Mouse (Mus musculus) left cerebral cortex, adult 9 months (tissue): ENCODE measurements around the gene Rplp2.
A peak's percentile ranks its signal among the peaks of the same experiment; 100 is the strongest.

Source experiments
- DNase-seq, 2 experiments: peaks; one replicate each; pipeline ENCODE4 v3.0.0; 2022; ENCODE audit warnings: low spot score in 2 of 2

The Rplp2 gene

DNA sequence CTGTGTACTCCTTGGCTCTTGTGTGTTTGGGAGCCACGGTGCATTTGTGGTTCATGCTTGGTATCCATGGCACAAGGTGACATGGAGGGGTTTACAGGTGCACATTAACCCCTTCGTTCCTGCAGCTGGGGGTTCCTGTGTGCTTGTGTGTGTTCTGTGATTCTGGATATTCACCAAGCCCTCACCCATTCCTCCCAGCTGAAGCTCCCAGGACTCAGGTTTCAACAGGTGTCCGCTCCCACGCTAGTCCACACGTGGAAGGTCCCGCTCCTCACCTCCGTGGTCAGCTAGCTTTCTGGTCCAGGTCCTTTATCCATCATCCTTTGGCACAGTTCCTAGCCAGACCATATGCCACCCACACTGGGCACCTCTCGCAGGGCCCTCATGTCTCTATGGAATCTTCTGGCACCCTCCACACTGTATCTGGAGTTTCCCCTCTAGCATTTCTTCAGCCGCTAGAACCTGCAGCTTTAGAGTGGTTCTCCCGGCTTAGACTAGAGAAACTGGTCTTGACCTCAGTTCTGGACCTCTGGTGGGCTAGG lies 19.5 kb downstream of the Rplp2 start:
- DNase-seq = no peak

DNA sequence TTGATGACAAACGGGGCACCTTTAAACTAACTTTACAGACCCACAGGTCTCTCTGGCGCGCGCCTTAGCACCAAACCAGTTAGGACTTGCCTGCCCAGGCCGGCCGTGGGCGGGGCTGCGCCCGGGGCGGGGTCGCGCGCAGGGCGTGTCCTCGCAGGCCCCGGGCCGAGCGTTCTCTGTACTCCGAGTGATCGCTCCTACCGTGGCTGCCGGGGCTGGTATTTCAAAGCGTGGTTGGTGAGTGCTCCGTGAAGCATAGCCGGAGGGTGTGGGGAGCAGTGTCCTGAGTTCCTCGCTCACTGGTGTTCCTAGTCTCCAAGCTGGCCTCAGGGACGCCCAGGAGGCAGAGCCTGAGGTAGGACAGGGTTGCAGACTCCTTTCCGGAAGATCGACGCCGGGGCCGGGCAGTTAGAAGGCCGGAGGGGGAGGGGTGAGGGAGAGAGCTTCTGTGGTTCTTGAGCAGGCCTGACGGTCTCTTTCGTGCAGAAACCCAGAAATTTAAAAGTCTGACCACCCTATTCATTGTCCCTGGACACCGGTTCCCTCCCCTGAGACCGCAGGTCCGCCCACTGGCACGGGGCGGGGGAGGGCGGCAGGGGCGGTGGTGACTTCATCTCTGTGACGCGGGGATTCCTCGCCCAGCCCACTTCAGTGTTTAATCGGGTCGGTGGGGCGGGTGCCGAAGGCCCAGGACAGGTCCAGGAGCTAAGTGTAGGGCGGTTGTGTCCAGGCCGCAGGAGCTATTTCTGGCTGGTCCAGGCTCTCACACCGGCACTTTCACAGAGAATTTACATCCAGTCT lies 20.3 kb downstream of the Rplp2 start, which contains the start of gene Cd151:
Gene Cd151, plus strand, starts transcription at position 163 of the 801 bp plus-strand sequence.
- peak in 1 of 2 experiments; percentile 67 for DNase-seq

DNA sequence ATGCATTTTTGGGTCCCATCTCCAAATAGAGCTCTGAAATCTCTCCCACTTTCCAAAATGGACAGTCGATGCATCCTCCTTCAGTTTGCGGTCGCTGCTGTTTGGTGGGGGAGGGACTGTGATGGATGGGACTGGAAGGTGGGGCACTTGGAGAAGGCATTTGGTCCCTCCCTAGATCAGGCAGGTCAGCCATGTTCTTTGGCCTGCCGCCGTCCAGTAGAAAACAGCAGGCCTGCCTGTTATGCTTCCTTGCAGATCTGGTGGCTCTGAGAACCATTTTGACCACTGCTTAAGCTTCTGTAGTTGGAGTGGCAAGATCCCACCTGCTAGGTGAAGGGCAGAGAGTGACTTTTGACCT lies 21.0 kb downstream of the Rplp2 start:
- no peak for DNase-seq

DNA sequence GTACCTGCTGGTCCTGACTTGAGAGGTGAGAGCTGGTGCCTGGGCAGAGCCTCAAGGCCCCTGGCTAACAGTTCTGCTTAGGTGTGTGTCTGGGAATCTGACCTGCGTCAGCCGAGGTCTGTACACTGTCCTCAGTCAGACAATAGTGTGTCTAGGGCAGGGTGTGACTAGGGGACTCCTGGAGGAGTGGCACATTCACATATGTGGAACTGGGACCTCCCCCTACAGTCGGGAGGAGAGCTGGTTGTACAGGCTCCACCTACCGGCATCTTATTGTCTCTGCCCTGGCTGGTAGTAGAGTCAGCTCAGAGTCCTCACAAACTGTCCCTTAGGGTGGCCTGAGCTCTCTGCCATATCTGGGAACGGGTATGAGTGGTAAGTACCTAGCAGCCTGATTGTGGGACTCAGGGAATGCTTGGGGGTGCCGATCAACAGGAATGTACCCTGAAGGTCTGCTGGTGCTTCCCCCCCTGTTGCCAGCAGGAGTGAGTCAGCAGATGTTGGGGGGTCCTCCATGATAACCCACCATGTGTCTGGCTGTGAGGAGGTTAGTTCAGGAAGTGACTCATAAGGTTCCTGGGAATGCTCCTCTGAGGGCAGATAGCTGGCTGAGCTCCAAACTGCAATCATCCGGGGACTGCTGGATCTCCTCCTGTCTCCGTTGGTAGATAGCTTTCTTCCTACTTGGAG lies 21.5 kb downstream of the Rplp2 start:
- peak in 1 of 2 experiments; percentile 62 for DNase-seq

DNA sequence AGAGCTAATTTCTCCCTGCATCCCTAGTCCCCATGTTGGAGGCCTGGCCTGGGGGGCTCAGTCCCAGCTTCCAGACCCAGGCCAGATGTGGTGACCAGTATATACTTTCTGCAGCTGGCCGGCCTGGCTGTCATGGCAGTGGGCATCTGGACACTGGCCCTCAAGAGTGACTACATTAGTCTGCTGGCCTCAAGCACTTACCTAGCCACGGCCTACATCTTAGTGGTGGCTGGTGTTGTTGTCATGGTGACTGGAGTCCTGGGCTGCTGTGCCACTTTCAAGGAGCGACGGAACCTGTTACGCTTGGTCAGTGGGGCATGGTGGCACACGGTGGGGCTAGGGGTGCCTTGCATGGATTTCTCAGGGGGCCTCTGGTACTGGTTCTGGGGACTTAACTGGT lies 22.2 kb downstream of the Rplp2 start:
- DNase-seq = no peak

DNA sequence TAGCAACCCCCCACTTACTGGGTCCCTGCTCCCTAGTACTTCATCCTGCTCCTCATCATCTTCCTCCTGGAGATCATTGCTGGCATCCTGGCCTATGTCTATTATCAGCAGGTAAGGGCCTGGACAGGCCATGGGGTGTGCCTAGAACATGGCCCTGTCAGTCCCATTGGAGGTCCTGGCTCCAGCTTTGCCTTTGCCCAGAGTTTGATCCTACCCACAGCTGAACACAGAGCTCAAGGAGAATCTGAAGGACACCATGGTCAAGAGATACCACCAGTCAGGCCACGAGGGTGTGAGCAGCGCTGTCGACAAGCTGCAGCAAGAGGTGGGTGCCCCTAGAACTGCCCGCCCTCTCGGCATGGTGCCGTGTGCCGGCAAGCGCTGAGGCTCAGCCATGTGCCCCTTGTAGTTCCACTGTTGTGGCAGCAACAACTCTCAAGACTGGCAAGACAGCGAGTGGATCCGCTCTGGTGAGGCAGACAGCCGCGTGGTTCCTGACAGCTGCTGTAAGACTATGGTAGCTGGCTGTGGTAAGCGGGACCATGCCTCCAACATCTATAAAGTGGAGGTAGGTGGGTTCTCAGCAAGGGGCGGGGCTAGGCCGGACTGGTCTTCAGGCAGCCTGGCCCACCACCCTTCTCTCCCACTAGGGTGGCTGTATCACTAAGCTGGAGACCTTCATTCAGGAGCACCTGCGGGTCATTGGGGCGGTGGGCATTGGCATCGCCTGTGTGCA lies 22.9 kb downstream of the Rplp2 start:
- DNase-seq = no peak

DNA sequence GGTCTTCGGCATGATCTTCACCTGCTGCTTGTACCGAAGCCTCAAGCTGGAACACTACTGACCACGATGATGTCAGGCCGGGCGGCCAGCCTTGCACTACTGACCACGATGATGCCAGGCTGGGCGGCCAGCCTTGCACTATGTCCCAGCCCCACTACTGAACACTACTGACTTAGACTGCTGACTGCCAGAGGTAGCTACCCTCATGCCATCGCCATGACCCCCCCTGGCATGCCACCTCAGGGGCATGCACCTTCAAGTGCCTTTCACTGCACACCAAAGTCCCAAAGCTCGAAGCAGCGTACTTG lies 23.4 kb downstream of the Rplp2 start:
- DNase-seq = no peak

DNA sequence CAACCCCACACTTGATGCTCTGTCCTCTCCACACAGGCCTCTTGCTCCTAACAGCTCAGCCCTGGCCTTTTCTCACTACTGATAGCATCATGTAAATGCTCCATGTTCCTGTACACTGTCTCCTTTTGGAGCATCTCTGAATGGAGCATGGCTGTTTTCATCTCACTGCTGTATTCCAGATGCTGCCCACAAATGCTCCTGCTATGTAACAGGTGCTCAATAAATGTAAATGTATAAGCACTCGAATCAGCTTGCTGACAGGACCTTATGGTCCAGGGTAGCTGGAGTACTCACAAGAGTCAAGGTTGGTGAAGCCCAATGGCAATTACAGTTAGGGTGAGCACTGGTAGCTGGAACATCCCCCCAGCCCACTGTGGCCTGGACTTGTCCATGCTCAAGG lies 24.1 kb downstream of the Rplp2 start:
- no peak for DNase-seq

DNA sequence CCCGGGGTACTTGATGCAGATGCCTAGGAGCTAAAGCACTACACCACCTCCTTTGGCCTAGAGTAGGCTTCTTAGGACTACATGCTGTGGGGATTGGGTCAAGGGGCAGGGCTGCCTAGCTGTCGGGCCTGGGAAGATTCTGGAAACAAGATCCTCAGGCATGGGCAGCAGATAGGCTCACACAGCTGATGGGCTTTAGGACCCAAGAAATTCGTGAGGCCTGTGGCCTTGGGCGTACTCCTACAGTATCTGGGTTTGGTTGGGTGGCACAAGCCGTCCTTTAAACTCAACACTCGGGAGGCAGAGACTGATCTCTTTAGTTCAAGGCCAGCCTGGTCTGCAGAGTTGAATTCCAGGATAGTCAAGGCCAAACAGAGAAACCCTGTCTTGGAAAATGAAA lies 25.1 kb downstream of the Rplp2 start:
- no peak for DNase-seq

DNA sequence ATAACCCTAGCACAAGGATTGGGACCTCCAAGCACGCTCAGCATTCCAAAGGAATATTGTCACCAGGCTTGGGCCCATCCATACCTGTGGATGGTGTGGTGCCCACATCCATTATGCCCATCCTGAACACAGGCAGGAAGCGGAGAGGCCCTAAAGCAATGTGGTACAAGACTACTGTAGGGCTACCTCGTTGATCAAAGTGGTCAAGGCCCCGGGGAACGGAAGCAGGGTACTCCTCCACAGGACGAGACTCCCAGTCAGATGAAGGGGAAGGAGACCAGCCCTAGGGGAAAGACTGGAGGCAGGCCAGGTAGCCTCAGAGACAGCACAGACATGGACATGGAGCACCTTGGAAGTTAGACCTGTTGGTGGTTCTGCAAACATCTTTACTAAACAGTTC lies 25.6 kb downstream of the Rplp2 start:
- no peak for DNase-seq

DNA sequence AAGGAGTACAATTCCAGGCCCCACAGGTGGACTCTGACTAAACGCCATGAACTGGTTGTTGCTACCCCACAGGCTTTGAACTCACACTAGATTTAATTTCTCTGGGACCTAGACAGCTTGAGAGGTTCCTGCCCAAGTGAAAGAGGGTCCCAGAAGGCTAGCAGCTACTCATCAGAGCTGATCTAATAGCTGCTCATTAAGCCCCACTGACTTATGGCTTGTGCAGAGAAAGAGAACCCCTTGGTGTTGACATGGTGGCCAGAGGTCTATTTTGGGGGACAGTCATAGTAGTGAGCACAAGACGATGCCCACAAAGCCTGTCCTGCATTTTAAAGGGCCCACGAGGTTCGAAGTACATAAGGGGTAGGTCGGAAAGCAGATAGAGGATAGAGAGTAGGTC lies 27.0 kb downstream of the Rplp2 start:
- no peak for DNase-seq

DNA sequence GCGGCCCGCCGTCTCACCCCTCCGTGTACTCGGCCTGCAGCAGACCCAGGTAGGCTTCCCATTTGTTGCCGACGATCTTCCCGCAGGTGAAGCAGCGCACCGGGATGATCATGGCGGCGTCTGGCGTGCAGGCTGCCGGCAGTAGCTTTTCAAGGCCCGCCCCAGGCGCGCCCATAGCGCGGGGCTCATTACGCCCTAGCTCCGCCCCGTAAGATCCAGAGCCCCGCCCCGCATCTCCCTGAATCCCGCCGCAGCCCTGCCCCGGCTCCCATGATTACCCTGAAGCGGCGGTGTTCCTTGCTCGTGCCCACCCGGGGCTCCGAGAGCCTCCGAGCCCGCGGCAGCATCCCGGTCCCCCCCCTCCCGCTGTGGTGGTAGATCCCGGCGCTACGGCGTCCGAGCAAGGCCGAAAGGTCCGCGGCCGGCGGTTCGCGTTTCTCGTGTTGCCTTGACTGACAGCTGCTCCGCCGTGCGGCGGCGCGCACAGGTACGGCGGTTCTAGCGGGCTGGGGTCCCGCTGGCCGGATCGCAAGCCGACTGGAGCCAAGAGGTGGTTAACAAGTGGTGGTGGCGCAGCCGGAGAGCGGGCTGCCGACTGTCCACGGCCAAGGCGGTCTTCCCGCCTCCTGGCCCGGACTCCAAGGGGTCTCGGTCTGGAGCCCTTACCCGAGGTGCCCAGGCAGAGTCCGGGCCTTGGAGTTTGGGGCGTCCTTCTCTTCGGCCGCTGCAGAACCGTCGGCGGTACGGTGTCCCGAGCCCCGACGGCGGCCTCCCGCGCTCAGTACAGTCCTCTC lies 28.0 kb downstream of the Rplp2 start, which contains the start of the genes Polr2l and Tspan4:
Gene Polr2l, minus strand, starts transcription at position 122 of the 794 bp plus-strand sequence.
Gene Tspan4, plus strand, starts transcription at position 230 of the 794 bp plus-strand sequence.
- DNase-seq = peak in 1 of 2 experiments; percentile 78

DNA sequence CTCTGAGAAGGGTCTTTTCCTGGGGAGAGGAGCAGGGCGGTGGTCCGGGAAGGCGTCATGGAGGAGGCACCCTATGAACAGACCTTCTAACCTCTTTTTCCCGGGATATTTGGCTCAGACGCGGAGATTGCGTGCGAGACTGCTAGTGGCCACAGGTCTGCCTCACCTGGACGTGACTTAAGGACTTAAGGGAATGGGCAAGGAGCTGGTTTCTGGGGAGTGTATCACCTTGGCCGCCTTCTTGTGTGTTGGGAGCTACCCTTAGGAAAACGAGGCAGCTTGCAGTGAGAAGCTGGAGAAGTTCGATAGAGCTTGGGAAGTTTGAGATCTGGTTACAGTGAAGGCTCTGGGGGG lies 28.6 kb downstream of the Rplp2 start:
- DNase-seq = no peak

DNA sequence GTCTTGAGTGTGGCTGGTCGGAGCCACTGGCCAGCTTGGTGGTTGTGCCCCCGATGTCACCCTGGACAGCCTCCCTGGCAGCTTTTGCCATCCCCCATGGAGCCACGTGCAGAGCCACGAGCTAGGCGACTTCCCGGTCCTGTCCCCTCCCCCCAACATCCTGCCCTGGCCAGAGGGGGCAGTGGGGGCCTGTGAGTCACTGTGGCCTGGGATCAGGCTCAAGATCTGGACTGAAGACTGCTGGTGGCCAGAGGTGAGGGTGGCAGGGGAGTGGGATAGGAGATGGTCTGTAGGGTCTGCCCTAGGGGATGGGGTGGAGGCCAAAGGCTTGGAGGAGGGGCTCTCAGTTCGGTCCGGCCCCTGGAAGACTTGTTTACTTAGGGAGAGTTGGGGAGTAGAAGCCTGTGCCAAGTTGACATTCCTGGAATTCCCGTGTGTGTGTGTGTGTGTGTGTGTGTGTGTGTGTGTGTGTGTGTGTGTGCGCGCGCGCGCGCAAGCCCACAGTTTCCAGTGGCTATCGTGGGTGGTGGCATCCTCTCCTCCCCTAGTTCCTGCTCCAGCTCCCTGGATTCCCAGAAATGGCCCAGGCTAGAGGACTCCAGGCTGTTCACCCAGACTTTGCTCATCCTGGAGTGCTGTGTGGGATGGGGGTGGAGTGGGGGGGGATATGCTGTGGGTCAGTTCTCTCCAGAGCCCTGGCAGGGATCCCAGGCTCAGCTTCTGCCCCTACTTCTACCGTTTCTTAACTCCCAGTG lies 29.2 kb downstream of the Rplp2 start:
- no peak for DNase-seq

DNA sequence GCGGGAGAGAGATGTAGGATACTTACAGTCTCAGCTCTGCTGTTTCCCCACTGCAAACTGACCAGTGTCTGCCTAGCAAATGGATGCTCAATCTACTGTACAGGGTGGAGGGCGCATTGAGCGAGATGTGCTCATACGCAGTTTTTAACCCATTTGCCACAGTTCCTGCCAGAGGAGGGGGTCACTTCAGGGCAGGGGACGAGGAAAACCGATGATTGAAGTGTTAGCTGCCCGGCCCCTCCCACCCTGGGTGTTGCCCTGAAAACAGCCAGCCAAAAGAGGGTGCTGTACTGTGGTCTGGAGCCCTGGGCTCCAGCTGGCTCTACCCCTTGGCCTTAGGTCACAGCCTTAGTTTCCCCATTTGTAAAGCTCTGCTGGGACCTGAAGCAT lies 29.8 kb downstream of the Rplp2 start:
- no peak for DNase-seq

DNA sequence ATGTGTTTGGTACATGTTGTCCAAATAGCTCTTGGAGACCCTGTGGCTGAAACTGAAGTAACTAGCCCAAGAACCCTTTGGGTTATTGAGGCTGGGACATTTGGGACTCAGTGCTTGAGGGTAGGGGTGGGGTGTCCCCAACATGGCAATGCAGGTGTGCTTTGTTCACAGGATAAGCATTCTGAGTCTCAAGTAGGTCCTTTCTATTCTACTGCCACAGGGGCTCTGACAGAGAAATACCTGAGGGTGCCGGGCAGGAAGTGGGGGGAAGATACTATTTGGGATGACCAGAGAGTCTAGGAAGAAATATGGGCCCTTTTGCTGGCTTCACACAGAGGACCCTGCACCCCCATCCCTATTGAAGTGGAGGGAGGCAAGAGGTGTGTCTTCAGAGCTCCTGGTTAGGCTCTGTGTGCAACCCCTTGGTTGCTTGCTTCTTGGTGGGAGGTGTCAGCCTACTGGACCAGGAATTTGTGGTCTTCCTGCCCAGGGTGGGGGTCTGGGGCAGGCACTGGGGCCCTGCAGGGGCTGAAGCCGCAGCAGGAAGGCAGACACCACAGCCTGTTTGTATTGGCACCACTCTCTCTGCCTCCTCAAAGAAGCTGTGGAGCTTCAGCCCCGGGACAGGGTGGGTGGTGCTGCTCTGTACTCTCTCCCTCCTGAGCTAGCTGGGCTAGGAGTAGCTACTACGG lies 30.6 kb downstream of the Rplp2 start:
- no peak for DNase-seq

DNA sequence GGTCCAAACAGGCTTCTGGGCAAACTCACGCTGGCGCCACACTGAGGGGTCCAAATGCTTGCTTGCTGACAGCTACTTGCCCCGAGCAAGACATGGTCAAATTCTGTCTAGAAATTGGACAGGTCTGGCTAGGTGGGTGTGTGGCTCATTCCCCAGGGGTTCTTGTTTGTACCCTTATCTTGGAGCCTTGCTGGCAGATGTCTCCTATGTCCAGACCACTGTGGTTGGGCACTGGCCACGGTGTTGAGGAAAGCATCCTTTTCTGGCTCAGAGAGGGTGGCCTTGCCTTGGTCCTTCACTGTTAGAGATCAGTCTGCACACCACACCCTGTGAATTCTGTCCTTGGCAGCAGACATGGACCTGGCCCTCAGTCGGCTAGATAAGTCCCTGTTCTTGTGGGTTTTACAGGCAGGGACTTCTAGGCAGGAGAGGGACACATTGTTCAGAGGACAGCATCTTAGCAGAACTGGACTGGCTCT lies 31.1 kb downstream of the Rplp2 start:
- DNase-seq = no peak

DNA sequence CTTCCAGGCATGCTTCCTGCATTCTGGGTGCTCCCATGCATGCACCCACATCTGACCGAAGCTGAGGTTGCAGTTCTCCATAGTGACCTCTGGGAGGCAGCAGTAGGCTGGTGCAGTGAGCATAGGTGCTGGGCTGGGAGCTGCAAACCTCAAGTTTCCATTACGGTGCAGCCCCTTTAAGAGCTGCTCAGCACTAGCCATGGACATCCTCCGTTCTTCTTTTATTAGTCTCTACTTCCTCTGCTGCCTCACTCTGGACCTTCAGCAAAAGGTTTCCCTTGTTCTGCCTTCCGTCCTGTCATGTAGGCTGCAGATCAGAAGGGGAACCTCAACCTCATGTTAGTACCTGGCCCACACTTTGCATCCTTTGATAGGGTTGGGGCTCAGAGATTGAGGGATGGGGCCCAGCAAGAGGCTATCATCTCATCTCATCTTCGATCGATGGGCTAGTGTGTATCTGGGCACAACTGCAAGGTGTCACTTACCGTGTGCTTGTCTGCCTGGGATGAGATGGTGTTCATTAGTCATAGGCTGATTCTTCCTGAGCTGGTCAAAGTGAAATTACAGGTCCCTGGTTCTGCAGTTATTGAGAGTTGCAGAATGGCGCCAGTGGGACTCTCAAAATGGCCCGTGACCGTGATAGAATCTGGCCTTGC lies 33.8 kb downstream of the Rplp2 start:
- peak in 1 of 2 experiments; percentile 84 for DNase-seq
